Mouse (Mus musculus) embryonic fibroblast, embryonic 13.5 days (primary cell): ENCODE data around the gene Cdhr2. TPM values are rescaled to one million over a fixed set of nuclear protein-coding genes. Genes with fewer than 3 reads are reported as not detected.

Experiments used
- H3K27ac ChIP-seq: 2 replicates; pipeline ENCODE4 v1.5.1; 2012; ENCODE audit warnings: low read length, control low read depth, inconsistent platforms; ENCODE audit not compliant: insufficient read depth
- H3K4me1 ChIP-seq: 2 replicates; pipeline ENCODE4 v1.6.1; 2011; ENCODE audit warnings: low read length; ENCODE audit not compliant: control insufficient read depth, insufficient read depth
- H3K4me3 ChIP-seq: 2 replicates; pipeline ENCODE4 v1.5.1; 2011; ENCODE audit warnings: mild to moderate bottlenecking, control low read depth, low read length; ENCODE audit not compliant: insufficient read depth
- CTCF ChIP-seq: IDR thresholded peaks from 2 replicates; pipeline ENCODE4 v1.5.1; 2011; ENCODE audit warnings: mild to moderate bottlenecking, control low read depth, low read length, moderate library complexity, borderline replicate concordance; ENCODE audit not compliant: insufficient read depth
- POLR2A ChIP-seq: IDR thresholded peaks from 2 replicates; pipeline ENCODE4 v1.6.1; 2011; ENCODE audit warnings: low read depth, mild to moderate bottlenecking, control low read depth, low read length, moderate library complexity
- polyA plus RNA-seq: library from polyadenylated mRNA; stranded (reverse); fragments of >200 nt; gene quantifications from 2 replicates; pipeline ENCODE4 v1.2.4, GENCODE M21; 2011; ENCODE audit warnings: low read depth; ENCODE audit not compliant: missing spikeins, insufficient read length

Gene Cdhr2
- polyA plus RNA-seq, 1 experiment: not detected

DNA sequence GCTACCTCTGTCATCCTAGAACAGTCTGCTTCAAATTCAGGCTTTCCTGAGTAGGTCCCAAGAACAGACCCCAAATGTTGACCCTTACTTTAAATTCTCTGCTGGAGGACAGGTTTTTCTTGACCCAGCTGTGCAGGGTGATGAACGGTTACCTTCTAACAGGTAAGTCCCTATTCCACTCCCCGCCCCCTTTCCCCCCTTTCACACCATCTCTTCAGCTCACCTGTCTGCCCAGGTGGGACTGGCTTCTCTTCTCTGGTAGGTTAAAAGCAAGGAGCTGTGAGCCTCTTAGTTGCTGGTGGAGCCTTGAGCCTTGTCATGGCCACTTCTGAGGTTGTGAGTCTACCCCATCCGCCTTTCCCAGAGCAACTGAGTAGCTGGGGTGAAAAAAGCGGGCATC is 82.4 kb downstream of the Cdhr2 start, which contains the start of gene Eif4e1b:
Eif4e1b (plus strand) TSS at position 301 of the 400 bp plus-strand sequence.
- H3K4me3 ChIP-seq: no peak within 1 kb of the TSS
- no peak within 1 kb of the TSS for H3K27ac ChIP-seq
- TF ChIP-seq CTCF (no peak), POLR2A (no peak)
- peaks cover 5% of the 10 kb centered on the region; the same call in 1 of the 2 replicates for H3K4me1 ChIP-seq

Other genes with a start within 250 kb of the Cdhr2 start
- 27.8 and 33.2 TPM in 2 replicates for gene Thoc3, start 232.6 kb upstream of the Cdhr2 start, polyA plus RNA-seq
- gene Simc1, start 197.7 kb upstream of the Cdhr2 start, polyA plus RNA-seq: 16.1 and 18.4 TPM in 2 replicates
- 73.4 and 74.2 TPM in 2 replicates for gene 4833439L19Rik, start 136.0 kb upstream of the Cdhr2 start, polyA plus RNA-seq
- 12.2 and 13.2 TPM in 2 replicates for gene Arl10, start 126.4 kb upstream of the Cdhr2 start, polyA plus RNA-seq
- gene Nop16, start 111.4 kb upstream of the Cdhr2 start, polyA plus RNA-seq: 28.9 and 36.4 TPM in 2 replicates
- 79.3 and 118 TPM in 2 replicates for gene Higd2a, start 111.3 kb upstream of the Cdhr2 start, polyA plus RNA-seq
- 44.8 and 56.1 TPM in 2 replicates for gene Cltb, start 90.1 kb upstream of the Cdhr2 start, polyA plus RNA-seq
- gene Faf2, start 79.7 kb upstream of the Cdhr2 start, polyA plus RNA-seq: 88.6 and 90.5 TPM in 2 replicates
- gene Rnf44, start 7.6 kb upstream of the Cdhr2 start, polyA plus RNA-seq: 39.2 and 39.4 TPM in 2 replicates
- 0.42 and 0.61 TPM in 2 replicates for gene Gprin1, start 48.4 kb downstream of the Cdhr2 start, polyA plus RNA-seq
- not detected in 2 replicates for gene Sncb, start 65.1 kb downstream of the Cdhr2 start, polyA plus RNA-seq
- gene Eif4e1b, start 82.5 kb downstream of the Cdhr2 start, polyA plus RNA-seq: not detected in 2 replicates
- 29.9 and 44.7 TPM in 2 replicates for gene Tspan17, start 87.9 kb downstream of the Cdhr2 start, polyA plus RNA-seq
- 2.5 and 2.9 TPM in 2 replicates for gene Unc5a, start 247.9 kb downstream of the Cdhr2 start, polyA plus RNA-seq